Mouse (Mus musculus): ENCODE measurements at regions not wholly inside any gene's neighbourhood (a gene's known extent, or its start where the extent isn't known, plus 50 kb on each side); places are given as distances from the start of the nearest gene placed in this dataset.

DNA sequence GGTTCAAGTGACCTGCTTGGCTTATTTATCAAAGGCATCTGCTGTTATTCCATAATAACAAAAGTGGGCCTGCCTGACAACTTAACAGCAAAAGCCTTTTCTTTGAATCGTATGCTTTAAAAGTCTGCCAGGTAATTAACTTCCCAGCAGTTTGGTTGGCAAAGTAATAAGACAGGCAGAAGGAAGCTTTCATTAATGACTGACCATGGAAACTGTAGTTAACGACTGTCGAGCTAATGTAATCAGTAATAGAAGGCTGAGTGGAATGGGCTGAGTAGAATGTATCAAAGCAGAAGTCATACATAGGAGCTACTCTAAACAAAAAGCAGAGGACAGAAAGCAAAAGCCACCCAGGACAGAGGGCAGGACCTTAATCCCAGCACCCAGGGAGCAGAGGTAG, 551.0 kb upstream of the Gm5415 start:
- no peak for ATAC-seq (replicated peaks in 1 of 2; ENCODE audit: insufficient read depth in 1 of 2, low FRiP score in 2 of 2, low TSS enrichment in 1 of 2, low read depth in 1 of 2, poor library complexity in 2 of 2, severe bottlenecking in 2 of 2)

DNA sequence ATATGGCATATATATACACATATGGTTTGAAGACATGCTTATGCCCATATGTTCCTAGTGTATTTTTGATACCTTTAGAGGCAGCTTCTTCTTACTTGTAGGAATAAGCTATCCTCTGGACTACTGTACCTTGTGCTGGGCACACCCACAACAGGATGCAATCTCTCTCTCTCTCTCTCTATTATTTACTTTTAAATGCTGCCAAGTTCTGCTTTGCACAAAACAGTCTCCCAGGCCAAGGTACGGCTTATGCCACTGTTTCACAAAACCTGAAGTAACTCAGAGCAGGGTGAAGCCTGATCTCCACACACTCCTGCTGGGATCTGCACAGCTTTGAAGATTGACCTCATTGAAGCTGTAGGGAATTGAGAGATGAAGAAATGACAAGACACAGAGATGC, 549.8 kb upstream of the Gm5415 start:
- ATAC-seq (replicated peaks in 1 of 2; ENCODE audit: insufficient read depth in 1 of 2, low FRiP score in 2 of 2, low TSS enrichment in 1 of 2, low read depth in 1 of 2, poor library complexity in 2 of 2, severe bottlenecking in 2 of 2) = no peak

DNA sequence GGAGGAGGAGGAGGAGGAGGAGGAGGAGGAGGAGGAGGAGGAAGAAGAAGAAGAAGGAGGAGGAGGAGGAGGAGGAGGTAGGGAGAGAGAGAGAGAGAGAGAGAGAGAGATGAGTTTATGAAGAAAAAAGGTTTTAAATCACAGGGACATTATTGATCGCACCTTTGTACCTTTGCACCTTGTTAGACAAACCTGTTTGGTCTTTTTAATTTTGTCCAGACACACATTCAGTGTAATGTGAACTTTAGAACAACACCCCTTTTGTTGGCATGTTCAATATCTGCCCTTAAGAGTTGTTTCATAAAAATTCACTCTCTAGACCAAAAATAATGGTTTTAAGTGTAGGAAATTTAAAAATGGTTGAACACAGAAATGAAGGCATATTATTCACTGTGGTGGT, 527.5 kb upstream of the Gm5415 start:
- no peak for ATAC-seq (replicated peaks in 1 of 2; ENCODE audit: insufficient read depth in 1 of 2, low FRiP score in 2 of 2, low TSS enrichment in 1 of 2, low read depth in 1 of 2, poor library complexity in 2 of 2, severe bottlenecking in 2 of 2)

DNA sequence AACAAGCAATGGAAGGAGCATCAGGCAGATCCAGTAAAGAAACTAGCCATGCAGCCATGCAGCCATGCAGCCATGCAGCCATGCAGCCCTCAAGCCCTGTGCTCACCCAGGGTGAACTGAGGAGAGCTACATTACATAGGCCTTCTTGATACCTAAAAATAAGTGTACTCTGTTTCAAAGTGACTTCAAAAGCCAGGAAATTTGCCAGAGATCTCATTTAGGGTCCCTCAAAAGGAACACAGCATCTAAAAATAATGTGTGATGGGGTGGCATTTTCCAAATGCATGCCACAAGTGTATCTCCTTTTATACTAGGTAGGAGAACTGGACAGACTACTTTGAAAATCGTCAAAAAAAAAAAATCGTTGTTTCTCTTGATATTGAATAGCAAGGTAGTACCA, 510.9 kb upstream of the Gm5415 start:
- no peak for ATAC-seq (replicated peaks in 1 of 2; ENCODE audit: insufficient read depth in 1 of 2, low FRiP score in 2 of 2, low TSS enrichment in 1 of 2, low read depth in 1 of 2, poor library complexity in 2 of 2, severe bottlenecking in 2 of 2)

DNA sequence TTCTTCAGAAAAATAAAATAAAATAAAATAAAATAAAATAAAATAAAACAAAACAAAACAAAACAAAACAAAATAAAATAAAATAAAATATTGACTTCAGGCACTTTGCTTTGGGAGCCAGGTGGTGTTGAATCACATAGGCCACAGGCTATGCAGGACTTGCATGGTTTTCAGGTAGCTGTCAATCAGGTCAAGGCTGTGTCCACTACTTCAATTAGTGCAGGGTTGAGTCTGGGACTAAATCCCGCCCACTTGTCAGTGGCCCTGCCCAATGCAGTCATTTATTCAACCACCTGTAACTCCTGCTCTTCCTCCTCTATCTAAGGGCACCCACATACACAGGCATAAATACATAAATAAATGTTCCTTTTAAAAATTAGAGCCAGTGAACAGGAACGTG, 497.3 kb upstream of the Gm5415 start:
- no peak for ATAC-seq (replicated peaks in 1 of 2; ENCODE audit: insufficient read depth in 1 of 2, low FRiP score in 2 of 2, low TSS enrichment in 1 of 2, low read depth in 1 of 2, poor library complexity in 2 of 2, severe bottlenecking in 2 of 2)

DNA sequence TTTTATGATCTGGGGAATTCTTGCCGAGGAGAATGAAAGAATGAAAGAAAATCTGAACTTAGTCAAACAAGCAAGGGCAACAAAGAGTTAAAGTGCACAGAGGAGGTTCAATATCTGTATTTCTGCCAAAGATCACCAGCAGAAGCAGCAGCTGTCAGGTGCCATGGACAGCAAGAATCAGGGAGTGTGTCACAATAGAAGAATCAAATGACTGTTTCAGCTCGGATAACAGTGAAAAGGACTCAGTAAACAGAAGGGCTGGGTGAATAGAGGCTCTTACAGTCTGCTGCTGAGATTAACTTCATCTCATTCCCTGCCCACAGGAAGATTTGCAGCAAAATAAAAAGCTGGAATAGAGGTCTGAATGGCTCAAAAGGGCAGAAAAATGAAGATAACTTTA, 495.3 kb upstream of the Gm5415 start:
- no peak for ATAC-seq (replicated peaks in 1 of 2; ENCODE audit: insufficient read depth in 1 of 2, low FRiP score in 2 of 2, low TSS enrichment in 1 of 2, low read depth in 1 of 2, poor library complexity in 2 of 2, severe bottlenecking in 2 of 2)

DNA sequence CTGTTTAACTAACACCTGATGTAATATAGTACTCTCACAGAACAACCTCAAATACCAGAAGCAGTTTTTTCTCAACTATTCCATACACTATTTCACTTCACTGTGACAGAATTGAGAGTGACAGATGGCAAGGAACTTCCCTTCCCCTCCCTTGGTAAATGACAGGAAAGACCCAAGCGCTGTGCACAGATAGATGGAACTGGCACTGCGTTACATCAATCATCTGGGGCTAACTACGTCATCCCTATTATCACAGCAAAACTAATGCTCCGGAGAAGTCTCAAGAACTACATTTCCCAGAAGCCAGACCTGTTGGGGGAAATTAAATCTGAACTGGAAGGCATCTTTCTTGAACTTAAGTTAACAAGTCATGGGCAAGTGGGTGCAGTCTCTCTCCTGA, 493.6 kb upstream of the Gm5415 start:
- ATAC-seq (replicated peaks in 1 of 2; ENCODE audit: insufficient read depth in 1 of 2, low FRiP score in 2 of 2, low TSS enrichment in 1 of 2, low read depth in 1 of 2, poor library complexity in 2 of 2, severe bottlenecking in 2 of 2) = no peak

DNA sequence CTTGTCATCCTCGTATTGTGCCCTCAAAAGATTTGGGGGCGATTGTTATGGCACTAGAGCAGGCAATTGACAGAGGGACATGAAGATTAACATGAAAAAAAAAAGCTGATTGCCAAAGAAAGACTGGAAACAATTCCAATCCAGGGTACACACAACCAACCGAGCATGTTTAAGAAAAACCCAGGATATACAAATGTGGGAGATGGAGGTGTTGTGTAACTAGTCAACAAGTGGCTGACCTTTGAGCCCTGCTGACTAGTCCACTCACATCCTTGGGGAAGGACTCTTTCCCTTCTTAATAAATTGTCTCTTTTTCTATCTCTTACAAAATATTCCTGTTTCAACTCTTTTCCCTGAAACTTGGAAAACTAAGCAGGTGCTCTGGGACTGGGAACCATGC, 484.9 kb upstream of the Gm5415 start:
- no peak for ATAC-seq (replicated peaks in 1 of 2; ENCODE audit: insufficient read depth in 1 of 2, low FRiP score in 2 of 2, low TSS enrichment in 1 of 2, low read depth in 1 of 2, poor library complexity in 2 of 2, severe bottlenecking in 2 of 2)

DNA sequence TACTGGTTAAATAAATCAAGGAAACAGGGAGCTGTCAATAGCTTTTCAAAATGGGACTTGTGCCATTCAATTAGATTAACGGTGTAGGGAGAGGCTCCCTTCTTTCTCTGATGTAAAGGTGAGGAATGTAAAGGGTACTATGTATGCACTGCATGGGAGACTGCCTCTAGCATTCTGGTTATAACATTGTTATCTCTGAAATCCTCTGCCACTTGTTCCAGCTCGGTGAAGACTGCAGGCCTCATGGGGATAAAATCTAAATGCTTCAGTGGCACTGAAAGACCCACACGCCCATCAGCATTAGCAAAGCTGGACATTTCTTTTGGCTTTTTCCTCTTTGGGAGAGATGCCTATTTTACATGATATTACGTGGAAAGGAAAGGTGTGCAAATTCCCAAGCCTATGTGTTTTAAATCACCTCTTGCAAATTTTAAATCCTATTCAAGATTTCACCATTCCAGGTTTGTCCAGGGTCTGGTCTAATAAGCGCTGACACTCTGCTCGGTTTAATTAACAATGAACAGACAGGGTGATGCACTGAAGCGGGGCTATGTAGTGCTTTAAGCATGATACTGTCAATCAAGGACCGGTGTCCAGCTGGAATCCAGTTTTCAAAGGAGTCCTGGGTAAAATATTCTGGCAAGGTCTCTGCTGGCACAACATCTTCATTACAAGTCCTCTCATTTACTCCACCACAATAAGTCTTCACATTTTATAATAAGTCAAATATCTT, 479.8 kb upstream of the Gm5415 start:
- no peak for ATAC-seq (replicated peaks in 1 of 2; ENCODE audit: insufficient read depth in 1 of 2, low FRiP score in 2 of 2, low TSS enrichment in 1 of 2, low read depth in 1 of 2, poor library complexity in 2 of 2, severe bottlenecking in 2 of 2)

DNA sequence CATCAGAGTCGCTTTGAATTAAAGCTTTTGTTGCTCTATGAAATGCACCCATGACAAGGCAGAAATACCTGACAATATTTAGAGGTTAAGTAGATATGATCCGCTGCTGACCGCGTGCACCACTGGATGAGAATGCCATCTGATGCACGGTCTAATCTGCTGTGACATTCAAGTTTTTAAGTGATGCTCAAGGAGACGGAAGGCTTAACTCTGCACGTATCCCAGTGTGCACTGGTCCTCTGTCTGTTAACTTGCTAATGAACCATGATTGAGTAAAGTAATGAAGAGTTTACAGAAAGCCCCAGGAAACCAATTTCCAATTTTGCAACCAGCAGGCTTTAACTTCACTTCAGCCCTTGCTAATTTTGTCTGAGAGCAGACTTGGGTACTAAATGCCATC, 478.3 kb upstream of the Gm5415 start:
- ATAC-seq (replicated peaks in 1 of 2; ENCODE audit: insufficient read depth in 1 of 2, low FRiP score in 2 of 2, low TSS enrichment in 1 of 2, low read depth in 1 of 2, poor library complexity in 2 of 2, severe bottlenecking in 2 of 2) = no peak

DNA sequence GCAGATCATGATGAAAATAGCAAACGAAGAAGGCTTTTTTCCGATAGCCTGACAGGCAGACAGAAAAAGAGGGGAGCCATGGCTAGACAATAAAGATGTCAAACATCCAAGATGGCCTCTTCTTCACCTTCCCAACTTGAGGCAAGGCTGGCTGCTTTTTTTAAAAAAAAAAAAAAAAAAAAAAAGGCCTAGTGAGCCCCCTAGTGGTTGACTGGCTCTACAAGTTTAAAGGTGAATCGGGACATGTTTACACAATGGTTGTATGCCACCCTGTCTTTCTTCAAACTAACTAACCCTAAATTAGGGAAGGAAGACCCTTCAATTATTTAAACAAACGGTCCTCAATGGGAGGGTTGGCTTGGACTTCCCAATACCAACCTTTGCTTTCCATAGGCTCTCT, 475.8 kb upstream of the Gm5415 start:
- no peak for ATAC-seq (replicated peaks in 1 of 2; ENCODE audit: insufficient read depth in 1 of 2, low FRiP score in 2 of 2, low TSS enrichment in 1 of 2, low read depth in 1 of 2, poor library complexity in 2 of 2, severe bottlenecking in 2 of 2)

DNA sequence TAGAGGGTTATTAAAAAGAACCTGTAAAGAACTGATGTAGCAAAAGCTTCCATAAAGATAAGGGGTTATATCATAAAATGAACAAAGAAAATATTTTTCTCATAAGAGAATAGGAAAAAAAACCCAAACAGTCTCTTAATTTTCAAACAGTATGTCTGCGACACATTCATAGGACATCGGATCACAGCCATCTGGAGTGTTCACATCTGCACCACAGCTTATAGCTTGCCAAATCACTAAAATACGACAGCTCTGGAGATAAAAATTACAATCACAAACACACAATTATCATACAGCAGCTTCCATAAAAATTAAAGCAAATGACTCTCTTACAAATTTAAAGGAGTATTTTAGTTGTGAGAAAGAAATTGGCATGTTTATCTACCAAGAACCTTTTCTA, 456.9 kb upstream of the Gm5415 start:
- ATAC-seq (replicated peaks in 1 of 2; ENCODE audit: insufficient read depth in 1 of 2, low FRiP score in 2 of 2, low TSS enrichment in 1 of 2, low read depth in 1 of 2, poor library complexity in 2 of 2, severe bottlenecking in 2 of 2) = no peak

DNA sequence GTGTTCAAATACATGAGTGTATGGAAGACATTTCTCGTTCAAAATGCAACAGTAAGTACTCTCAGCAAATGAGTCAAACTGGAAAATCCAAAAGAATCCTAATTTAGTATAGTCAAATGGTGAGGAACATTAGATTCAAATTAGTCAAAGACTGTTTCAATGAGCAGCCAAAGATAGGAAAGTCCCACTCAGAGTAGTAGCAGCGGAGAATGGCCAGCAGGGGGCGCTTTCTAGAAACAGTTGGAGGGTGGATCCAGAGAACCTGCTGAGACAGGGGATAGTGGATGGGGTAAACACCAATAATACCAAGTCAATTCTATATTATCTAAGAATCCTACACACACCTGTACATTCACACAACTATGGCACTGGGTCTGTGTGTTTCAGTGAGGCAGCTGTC, 417.9 kb upstream of the Gm5415 start:
- 0 out of 4 replicates have a peak, but pooled peaks of 1 of the 2 experiments have one; percentile 22 for ATAC-seq (replicated peaks in 1 of 2; ENCODE audit: insufficient read depth in 1 of 2, low FRiP score in 2 of 2, low TSS enrichment in 1 of 2, low read depth in 1 of 2, poor library complexity in 2 of 2, severe bottlenecking in 2 of 2)

DNA sequence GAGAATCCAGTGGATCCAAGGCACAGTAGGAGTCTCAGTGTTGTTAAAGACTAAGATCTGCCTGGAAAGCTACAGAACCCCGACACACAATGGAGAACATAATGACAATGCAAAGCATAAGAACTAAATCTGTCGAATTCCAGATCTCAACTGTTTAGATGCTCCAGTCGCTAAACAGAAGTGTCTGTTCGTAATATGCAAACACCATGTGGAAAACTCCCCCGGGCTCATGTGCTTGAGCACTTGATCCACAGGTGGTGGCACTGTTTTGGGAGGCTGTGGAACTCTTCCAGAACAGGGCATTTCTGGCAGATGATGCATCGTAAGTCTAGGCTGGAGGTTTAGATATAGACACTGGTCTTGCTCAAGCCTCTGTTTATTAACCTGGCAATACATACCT, 412.2 kb upstream of the Gm5415 start:
- no peak for ATAC-seq (replicated peaks in 1 of 2; ENCODE audit: insufficient read depth in 1 of 2, low FRiP score in 2 of 2, low TSS enrichment in 1 of 2, low read depth in 1 of 2, poor library complexity in 2 of 2, severe bottlenecking in 2 of 2)

DNA sequence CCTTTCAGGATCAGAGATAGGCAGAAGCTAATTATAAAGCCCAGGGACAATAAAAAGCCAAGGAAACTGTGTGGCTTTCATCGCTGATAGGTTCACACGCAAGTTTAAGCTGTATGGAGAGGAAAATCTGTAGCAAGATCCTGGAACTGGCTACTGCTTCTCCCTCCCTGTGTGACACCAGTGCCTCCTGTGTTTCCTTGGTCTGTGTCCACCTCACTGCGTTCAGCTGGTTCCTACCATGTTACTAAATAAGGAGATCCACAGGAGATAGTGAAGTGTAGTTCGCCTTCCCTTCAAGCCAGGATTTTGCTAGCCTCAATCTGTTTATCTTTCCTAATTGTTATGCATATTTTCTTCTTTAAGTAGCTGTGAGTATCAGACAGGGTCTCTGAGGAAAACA, 399.2 kb upstream of the Gm5415 start:
- ATAC-seq (replicated peaks in 1 of 2; ENCODE audit: insufficient read depth in 1 of 2, low FRiP score in 2 of 2, low TSS enrichment in 1 of 2, low read depth in 1 of 2, poor library complexity in 2 of 2, severe bottlenecking in 2 of 2) = no peak

DNA sequence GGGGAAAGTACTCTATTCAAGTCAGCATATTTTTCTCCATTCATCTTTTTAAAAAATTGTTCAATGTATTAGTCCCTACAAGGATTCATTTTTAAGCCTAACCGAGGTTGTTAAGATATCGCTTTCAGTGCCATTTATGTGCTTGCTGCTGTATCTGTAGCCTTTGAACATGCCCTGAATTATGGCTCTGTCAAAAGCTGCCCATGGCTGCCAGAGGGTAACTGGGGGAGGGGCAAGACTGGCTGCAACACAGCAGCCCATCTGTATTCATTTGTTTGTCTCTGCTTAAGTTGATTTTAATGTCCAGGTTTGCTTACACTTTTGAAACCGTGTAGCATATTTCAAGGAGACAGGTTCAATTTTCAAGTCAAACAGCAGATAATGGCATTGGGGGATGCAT, 383.3 kb upstream of the Gm5415 start:
- no peak for ATAC-seq (replicated peaks in 1 of 2; ENCODE audit: insufficient read depth in 1 of 2, low FRiP score in 2 of 2, low TSS enrichment in 1 of 2, low read depth in 1 of 2, poor library complexity in 2 of 2, severe bottlenecking in 2 of 2)

DNA sequence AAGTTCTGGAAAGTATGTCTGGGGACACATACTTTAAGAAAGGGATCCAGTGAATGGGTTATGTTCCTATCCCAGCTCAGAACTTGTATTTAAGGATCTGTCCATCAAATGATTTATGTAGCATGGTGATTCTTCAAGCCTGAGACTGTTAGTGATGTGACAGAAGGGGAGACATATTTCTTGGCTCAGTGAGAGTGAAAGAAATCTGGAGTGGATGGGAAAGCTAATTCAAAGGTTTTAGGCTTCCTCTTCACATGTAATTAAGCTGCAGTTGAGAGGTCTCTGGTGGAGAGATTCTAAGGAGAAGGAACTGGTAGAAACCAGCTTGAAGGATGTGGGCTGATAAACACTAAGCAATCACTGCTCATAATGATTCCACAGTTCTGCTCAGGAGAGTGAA, 355.3 kb upstream of the Gm5415 start:
- ATAC-seq (replicated peaks in 1 of 2; ENCODE audit: insufficient read depth in 1 of 2, low FRiP score in 2 of 2, low TSS enrichment in 1 of 2, low read depth in 1 of 2, poor library complexity in 2 of 2, severe bottlenecking in 2 of 2) = no peak

DNA sequence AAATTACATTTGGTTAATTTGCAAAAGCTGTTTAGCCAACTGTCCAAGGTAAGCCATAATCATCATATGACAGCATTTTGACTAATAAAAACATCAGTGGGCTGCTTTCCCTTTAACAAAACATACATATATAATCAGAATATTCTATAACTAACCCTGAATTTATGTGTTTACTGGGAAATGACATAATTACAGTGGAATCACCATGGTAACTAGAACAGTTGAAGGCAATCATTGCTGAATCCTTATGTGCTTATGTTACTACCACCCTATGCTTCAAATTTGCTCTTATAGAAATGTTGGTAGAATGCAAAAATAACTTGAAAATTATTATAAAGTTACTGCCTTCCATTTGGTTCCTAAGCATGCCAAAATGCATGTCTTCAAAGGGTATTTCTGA, 340.6 kb upstream of the Gm5415 start:
- no peak for ATAC-seq (replicated peaks in 1 of 2; ENCODE audit: insufficient read depth in 1 of 2, low FRiP score in 2 of 2, low TSS enrichment in 1 of 2, low read depth in 1 of 2, poor library complexity in 2 of 2, severe bottlenecking in 2 of 2)

DNA sequence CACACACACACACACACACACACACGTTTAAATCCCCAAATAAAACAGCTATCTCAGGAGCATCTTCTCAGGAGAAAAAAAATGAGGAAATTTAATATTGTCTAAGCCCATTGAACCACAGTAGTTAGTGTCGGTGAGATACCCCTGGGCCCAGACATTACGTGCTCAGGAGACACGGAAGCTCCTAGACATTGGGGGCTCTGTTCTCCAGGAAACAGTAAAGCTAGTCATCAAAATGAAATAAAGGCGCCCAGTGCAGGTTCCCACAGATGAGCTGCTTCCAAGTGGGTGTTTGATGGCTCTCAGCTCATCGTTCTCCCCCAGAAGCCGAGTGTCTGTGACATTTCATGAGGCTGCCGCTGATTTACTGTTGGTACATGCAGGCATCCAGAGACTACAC, 325.8 kb upstream of the Gm5415 start:
- ATAC-seq (replicated peaks in 1 of 2; ENCODE audit: insufficient read depth in 1 of 2, low FRiP score in 2 of 2, low TSS enrichment in 1 of 2, low read depth in 1 of 2, poor library complexity in 2 of 2, severe bottlenecking in 2 of 2) = no peak

DNA sequence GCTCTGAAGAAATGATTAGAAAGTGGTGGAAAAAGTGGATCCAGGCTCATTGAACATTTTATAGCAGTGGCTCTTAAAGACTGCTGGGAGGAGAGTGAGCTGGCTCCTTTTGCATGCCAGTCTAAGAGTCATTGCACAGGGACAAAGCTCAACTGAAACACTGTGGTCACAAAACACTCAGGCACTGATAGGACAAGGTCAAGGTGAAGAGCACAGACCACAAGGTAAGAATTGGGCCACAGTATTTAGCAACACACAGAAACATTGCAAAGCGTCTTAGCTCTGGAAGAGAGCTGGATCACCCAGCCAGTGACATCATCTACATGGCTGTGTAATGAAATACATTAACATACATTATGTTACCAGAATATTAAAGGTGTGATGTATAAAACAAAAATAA, 319.0 kb upstream of the Gm5415 start:
- ATAC-seq (replicated peaks in 1 of 2; ENCODE audit: insufficient read depth in 1 of 2, low FRiP score in 2 of 2, low TSS enrichment in 1 of 2, low read depth in 1 of 2, poor library complexity in 2 of 2, severe bottlenecking in 2 of 2) = no peak
